Mouse (Mus musculus): ENCODE data around the gene Exoc6b.
A peak's percentile ranks its signal among the peaks of the same experiment; 100 is the strongest.

Gene Exoc6b

DNA sequence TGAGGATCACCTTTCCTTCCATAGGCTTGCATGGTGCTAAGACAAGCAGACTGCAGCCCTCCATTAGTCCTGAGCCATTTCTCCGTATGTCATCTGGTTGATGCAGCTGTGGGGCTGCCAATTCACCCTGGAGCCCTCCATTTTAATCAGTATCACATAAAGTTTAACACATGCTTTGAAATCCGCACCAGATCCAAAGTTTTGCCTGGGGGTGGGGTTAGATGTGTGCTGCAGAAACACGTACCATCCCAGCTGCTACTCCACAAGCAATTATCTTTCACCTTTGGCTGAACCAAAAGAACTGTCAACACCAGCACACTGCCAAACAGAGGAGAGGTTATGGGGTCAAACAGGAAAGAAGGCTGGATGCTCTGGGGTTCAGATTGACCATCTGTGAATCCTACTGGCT is 92.7 kb downstream of the Exoc6b start:
- no peak for DNase-seq (ENCODE audit: low read depth)

DNA sequence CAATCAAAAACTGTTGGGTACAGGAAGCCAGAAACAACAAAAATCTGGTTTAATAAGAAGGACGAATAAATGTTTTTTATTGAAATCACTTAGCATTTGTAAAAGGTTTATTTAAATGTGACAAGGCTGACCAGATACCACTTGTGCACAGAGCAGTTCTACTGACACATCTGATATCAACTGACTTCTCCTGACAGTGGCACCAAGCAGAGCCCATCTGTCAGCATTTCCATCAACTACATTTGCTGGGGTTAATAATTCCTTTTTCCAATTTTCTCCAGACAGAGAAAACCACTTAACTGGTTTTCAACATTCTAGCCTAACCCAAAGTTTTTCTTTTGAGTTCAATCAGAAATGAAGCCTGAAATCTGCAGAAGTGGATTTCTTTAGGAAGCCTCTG is 100.8 kb downstream of the Exoc6b start:
- DNase-seq (ENCODE audit: low read depth): no peak

DNA sequence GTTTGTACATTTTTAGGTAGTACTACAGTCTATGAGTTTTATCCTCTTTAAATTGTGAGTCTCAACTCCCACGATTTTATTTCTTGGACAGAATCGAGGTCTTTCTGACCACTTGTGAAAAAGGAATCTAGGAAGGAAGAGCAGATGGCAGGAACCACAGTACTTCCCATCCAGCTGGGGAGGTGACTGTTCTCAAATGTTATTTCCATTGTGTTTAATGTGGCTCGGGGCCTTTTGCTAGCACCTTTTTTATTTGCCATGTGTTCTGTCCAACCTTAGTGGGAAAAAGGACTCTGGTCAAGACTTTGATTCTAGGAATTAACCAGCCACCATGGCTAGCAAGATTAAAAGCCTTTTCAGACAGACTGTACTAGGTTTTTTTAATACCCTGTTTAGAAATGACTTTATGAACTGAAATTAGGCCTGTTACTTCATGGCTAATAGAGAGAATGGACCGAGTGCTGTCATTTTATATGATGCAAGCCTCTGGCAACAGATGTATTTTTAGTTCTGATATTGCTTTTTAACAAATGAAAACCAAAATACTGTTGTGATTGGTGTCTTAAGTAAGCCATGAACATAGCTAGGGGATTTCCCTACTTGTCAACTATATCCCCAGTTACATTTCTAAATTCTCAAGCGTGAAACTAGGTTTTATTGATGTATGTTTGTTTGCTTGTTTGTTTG is 104.4 kb downstream of the Exoc6b start:
- DNase-seq (ENCODE audit: low read depth): no peak

DNA sequence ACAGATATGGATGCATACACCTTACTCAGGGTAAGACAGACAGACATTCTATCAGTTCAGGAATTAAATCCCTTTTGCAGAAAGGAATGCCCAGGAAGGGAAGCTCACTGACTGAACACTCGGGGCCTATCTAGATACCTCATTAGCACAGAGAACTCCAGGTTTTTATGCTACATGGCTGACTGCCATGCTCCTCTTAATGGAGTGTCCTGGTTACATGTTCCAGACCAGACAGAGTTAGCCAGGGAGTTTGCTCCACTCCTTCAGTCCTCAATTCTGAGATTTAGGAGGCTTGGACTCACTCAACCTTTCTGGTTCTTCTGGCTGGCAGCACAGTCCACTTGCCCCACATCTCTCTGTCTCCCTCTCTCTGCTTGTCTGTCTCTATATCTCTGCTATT is 106.3 kb downstream of the Exoc6b start:
- DNase-seq (ENCODE audit: low read depth): no peak

DNA sequence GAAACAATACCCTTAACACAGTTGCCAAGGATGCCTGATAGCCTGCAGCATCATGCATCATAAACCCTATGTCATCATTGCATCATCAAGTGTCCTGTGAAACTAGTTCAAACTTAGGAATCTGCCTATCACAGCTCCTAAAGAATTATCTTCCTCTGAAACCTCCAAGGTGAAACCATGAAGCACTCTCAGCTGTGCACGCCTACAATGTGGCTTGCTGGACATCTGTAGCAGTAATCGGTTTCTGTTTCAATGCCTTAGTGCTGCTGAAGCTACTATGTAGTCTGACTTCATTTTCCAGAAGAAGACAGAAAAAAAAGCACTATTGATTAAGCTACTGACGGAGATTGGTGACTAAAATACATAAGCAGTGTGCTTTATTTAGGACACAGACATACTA is 107.5 kb downstream of the Exoc6b start:
- no peak for DNase-seq (ENCODE audit: low read depth)

DNA sequence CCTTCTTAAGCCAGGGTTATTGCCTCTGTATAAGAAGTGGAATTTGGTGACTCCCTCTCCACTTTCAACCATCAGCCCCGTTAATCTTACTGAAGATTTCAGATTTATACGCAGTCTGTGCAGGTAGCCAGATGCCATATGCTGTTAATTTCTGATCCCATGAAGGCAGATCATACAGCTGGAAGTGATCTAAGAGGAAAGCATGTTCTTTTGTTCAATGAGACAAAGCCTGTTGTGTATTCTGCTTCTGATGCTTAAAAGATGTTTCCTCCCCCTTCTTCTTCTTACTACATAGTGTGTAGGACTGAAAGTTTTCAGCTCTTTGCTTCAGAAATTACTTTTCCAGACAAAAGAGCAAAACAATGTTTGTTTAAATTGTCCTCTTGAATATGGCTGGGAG is 109.8 kb downstream of the Exoc6b start:
- no peak for DNase-seq (ENCODE audit: low read depth)

DNA sequence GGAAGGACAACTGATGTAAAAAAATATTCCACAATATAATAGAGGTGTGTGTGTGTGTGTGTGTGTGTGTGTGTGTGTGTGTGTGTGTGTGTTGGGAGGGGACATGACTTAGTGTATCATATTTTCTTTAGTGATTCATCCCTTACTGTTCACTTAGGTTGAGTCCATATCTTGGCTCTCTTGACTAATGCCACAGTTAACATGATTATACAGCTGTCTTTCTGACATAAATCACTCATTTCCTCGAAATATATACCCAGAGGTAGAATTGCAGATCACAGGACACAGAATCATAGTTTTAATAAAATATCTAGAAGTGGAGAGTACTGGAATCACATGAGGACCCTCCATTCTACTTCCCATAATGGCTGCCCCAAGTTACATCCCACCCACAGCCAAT is 117.7 kb downstream of the Exoc6b start:
- DNase-seq (ENCODE audit: low read depth): no peak

DNA sequence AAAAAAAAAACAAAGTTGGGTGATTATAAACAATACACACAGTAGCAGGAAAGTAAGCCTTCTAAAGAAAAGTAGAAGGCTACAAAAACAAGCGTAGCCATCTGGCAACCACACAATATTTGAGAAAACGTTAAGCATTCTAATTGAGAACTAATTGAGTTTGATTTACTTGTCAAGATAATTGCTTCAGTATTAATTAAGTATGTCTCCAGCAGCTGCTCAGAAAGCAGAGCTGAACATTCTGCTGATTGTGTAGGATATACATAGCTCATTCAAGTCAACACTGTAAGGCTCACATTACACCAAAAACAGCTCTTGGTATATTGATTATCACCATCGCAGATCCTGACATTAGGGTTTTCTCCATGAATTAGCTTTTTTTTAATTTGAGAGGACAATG is 122.7 kb downstream of the Exoc6b start:
- DNase-seq (ENCODE audit: low read depth): no peak

DNA sequence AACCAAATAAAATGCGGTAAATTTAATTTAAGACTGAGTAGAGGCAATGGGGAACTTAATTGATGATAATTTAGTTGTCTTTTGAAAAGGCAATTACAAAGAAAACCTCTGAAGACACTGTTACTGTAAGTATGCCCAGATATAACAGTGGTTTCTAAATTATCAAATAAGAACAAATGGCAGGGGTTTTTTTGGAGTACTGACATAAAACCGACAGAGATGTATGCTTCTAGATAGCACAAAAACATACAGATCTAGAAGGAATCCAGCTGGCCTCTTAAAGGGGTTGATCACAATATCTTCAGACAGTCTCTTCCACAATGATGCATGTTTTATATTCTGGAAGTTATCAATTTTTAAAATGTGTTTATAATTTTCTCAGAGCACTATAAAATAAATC is 123.2 kb downstream of the Exoc6b start:
- no peak for DNase-seq (ENCODE audit: low read depth)

DNA sequence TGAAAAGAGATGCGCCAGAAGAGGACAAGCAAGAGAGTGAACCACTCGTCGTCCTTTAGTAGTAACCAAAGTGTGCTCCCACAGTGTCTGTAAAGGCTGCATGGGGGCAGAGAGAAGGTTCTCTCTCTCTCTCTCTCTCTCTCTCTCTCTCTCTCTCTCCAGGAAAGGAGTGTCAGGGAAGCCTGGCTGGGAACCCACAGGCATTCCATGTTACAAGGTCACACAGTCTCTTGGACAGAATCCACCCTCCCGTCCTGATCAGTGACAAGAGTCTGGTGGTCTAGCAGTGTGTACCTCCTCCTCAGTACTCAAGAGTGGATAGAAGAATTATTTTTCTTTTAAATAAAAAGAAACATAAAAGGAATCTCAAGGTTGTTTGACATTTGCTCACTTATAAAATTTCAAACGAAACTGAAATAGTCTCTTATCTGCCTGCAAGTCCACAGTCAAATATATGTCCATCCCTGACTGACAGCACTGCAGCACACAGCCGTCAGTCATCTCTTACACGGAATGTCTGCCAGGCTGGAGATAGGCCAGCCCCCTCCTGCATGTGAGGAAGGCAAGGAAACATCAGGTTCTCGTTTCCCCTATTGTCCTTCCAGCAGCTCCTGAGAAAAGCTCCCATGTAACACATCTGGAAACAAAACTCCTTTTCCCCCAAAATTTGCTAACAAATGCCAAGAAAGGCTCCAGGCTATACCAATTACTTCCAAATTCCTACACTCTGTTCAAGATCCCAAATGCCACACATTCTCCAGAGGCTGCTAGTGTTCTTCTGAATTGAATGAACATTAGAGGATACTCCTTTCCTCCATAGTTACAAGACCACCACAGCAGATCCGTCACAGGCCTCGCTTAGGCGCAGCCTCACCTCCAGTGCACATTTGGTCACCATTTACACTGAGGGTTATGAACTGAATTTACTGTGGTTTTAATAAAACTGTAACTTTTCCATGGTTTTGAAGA is 136.1 kb downstream of the Exoc6b start:
- DNase-seq (ENCODE audit: low read depth): no peak

DNA sequence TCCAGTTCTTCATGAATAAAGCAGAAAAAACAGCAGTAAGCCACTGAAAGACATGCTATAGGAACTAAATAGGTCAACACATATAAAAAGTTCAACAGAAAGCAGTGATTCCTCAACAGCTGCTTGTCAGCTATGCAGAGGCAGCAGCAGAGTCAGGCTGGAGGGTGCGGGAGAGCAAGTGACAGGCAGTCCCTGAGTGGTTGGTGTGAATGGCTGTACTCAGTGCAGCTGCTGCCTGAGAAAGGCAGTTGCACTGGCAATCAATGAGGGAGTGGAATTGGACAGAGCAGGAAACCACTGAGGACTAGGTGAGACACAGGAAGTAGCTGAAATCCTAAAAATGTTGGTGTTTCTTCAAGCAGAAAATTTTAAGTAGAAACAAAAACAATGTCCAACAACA is 138.3 kb downstream of the Exoc6b start:
- no peak for DNase-seq (ENCODE audit: low read depth)

DNA sequence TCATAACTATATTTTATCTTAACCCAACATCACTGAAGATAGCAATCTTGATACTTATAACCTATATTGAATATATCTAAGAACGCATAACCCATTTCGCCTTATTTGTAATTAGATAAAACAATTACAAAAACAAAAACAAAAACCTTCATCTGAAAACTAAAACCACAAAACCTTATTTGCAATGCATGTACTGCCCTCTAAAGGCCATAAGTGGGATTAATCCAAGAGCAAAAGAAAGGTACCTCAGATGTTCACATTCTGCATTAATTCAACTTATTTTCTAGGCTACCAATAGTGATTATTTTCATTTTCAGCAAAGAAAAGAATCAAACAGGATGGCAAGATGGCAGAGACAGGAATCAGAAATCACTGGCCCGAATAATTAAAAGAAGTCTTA is 143.2 kb downstream of the Exoc6b start:
- no peak for DNase-seq (ENCODE audit: low read depth)

DNA sequence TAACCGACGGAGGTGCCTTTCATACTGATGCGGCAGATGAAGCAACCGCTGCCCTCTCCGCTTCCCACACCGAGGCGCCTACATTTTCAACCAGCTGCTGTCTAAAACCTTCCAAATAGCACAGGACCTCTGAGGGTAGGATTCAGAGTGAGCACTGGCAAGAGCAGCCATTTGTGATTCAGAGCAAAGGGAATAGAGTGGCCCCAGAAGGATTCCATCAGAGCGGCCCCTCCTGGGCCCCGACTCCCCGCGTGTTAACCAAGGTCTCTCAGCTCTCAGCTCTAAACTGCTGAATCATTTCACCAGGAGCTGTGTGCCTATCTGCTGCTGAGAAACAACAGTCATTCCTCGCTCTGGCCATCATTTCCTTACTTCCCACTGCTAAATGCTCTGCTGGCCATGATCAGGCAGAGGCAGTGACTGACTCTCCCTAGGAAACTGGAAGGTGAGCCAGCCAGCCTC is 145.5 kb downstream of the Exoc6b start:
- peak; percentile 58 for DNase-seq (ENCODE audit: low read depth)

DNA sequence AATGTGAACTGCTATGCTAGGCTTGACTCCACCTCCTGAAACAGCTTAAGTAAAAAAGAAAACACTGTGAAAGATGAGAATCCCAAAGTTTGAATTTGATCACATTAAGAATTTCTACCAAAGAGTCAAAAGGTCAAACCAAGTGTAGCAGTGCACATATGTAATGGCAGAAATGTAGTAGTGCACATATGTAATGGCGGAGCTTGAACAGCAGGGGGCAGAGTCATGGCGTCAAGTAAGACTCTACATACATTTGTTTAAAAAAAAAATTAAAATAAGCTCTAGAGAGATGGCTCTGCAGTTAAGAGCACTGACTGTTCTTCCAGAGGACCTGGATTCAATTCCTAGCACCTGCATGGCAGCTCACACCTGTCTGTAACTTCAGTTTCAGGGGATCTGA is 153.0 kb downstream of the Exoc6b start:
- no peak for DNase-seq (ENCODE audit: low read depth)

DNA sequence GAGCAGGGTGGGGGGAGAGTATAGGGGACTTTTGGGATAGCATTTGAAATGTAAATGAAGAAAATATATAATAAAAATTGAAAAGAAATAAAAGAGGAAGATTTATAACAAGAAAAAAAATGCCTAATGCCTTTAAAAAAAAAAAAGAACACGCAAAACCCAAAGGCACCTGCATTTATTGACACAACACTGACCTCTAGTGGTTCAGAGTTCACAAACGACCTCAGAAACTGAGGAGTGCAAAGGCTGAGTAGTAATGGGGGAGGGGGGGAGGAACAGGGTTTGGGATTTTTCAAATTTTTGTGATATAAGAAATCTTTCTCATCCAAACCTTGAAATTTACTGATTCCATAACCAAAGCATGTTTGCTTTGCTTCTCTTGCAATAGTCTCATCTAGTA is 156.9 kb downstream of the Exoc6b start:
- DNase-seq (ENCODE audit: low read depth): no peak

DNA sequence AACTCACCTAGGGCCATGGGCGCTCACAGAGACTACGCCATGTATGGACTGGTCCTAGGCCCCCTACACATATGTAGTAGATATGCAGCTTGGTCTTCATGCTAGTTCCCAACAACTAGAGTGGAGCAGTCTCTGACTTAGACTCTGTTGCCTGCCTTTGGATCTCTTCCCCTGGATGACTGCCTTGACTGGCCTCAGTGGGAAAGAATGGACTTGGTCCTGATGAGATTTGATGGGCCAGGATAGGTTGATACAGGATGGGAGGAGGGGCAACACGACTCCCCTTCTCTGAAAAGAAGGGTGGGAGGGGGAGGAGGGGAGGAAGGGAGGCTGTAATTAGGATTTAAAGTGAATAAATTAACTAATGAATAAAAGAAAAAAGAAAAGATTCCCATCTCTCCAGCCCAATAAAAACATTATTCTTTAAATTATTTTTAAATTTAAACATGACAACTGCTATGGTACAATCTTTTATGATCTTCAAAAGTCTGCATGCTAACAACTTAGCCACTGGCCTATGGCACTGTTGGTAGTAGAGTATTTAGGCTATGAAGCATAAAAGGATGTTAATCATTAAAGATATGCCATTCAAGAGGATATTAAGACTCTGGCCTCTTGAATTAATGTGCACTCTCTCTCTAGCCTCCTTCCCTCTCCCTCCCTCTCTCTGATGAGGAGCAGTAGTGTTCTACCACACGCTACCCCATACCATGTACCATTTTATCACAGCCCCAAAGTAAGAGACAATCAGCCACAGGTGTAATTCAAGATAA is 170.1 kb downstream of the Exoc6b start:
- no peak for DNase-seq (ENCODE audit: low read depth)

DNA sequence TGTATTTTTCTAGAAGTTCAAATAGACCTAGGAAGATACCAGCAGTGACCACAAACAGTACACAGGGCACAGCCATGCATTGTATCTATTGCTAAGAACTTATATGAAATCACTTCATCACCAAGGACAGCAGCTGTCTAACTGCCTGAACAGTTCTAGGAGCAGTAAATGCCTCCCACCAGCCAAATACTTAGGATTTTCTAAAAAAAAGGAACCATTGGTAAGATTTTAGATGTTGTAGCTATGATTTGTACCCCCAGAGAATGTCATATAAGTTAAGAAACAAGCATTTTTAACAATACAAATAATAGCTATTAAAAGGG is 175.6 kb downstream of the Exoc6b start:
- no peak for DNase-seq (ENCODE audit: low read depth)

DNA sequence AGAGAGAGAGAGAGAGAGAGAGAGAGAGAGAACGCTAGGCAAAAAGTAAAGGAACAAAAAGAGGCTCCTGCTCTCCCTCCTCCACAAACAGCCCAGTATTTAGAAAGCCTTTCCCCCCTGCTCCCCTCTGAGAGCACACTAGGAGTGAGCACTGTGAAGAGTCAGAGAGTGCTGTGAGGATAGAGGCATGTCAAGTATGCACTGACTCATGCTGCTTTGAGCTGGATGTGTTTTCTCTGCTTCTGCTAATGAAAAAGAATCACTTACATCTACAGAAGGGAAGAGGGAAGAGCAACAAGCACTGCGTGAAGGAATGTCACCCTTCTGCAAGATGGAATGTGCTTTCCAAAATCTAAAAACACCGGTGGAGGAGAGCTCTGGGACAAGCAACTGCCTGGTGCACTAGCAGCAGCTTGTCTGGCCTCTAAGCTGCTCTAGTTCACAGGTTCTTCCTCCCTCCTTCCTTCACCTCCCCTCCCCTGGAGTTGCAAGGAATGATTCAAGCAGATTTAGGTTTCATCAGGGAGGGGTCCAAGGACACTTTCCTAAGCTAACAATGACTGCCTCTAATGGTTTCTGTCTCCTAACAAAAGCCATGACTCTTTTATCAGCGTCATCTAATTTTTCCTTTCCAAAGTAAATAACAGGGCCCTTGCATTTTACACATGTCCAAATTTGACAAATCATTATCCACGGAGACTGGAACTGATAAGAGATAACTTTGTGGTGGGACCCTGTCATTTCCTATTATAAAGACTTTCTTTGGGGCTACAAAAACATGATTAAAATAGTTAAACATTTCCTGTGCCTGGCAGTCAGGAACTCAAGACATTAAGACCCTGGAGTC is 176.2 kb downstream of the Exoc6b start:
- no peak for DNase-seq (ENCODE audit: low read depth)

DNA sequence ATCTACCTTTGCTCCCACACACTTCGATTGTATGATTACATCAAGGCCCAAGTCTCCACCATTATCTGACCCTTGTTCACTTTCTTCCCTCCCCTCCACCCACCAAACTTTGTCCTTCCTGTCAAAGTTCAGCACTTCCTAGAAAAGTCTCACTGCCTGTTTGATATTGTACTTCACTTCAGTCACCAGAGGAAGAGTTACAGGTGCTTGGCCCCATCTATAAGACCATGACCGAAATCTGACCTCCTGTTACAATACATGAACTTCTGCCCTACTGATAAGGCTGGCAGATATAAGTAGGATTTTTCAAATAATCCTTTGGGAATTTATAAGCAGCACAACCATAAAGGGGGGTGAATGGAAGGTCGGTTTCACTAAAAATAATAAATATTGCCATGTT is 182.8 kb downstream of the Exoc6b start:
- DNase-seq (ENCODE audit: low read depth): no peak

DNA sequence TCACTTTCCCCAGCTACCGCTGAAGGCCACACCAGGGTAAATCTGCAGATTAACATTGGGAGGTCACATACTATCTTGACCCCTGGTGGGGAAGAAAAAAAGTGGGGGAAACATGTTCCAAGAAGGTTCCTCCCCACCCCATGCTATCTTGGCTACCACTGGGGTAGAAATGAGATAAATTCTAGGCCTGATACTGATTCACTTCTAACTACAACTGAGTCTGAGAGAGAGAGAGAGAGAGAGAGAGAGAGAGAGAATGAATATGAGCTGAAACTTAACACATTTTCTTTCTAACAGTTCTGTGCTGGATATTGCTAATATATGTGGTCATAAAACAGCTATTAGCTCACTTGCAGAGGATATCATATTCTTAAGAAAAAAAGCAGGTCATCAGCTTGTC is 184.2 kb downstream of the Exoc6b start:
- DNase-seq (ENCODE audit: low read depth): no peak

DNA sequence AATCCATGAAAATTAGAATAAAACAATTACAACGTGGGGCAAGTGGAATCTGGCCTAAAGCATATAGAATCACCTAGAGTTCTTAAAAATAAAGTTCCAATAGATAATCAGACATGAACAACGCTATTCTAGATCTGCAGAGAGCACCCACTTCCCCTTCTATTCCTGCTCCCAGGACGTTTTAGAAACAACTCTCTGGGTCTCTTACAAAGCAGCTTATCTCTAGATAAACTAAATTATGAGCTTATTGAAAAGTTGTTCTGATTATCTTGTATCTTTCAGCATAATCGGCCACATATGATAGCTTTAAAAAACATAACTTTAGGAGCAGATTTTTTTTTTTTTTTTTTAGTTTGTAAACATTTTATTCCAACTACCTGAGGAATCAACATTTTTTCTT is 185.6 kb downstream of the Exoc6b start:
- no peak for DNase-seq (ENCODE audit: low read depth)

Measured in fibroblast of lung, adult 2 months (primary cell).